Mouse (Mus musculus) hindbrain, embryonic 13.5 days (tissue): ENCODE data around the gene Smpx. TPM values are rescaled to one million over a fixed set of nuclear protein-coding genes. Genes with fewer than 3 reads are reported as not detected.

Experiments
- ATAC-seq: fragments of 200-750 bp; cut with Nextera tagmentation; 2 replicates; pipeline ENCODE4 v1.8.0; 2017; ENCODE audit warnings: moderate TSS enrichment; ENCODE audit not compliant: low FRiP score
- H3K27ac ChIP-seq: fragments of 300-500 bp; sonication (generic); 2 replicates; pipeline ENCODE4 v1.5.1; 2015; ENCODE audit warnings: inconsistent platforms, mild to moderate bottlenecking, moderate library complexity
- H3K27me3 ChIP-seq: fragments of 300-500 bp; sonication (generic); 2 replicates; pipeline ENCODE4 v1.6.1; 2015; ENCODE audit warnings: mild to moderate bottlenecking, inconsistent platforms
- H3K36me3 ChIP-seq: fragments of 300-500 bp; sonication (generic); 2 replicates; pipeline ENCODE4 v1.6.1; 2015; ENCODE audit warnings: mild to moderate bottlenecking, inconsistent platforms
- H3K4me1 ChIP-seq: fragments of 300-500 bp; sonication (generic); replicated peaks from 2 replicates; pipeline ENCODE4 v1.6.1; 2015; ENCODE audit warnings: inconsistent platforms
- H3K4me2 ChIP-seq: fragments of 300-500 bp; sonication (generic); 2 replicates; pipeline ENCODE4 v1.6.1; 2015; ENCODE audit warnings: inconsistent platforms, mild to moderate bottlenecking, moderate library complexity
- H3K4me3 ChIP-seq: fragments of 300-500 bp; sonication (generic); 2 replicates; pipeline ENCODE4 v1.5.1; 2015; ENCODE audit warnings: mild to moderate bottlenecking, inconsistent platforms
- H3K9ac ChIP-seq: fragments of 300-500 bp; sonication (generic); 2 replicates; pipeline ENCODE4 v1.6.1; 2015; ENCODE audit warnings: mild to moderate bottlenecking, inconsistent platforms
- H3K9me3 ChIP-seq: fragments of 300-500 bp; sonication (generic); 2 replicates; pipeline ENCODE4 v1.6.1; 2016; ENCODE audit warnings: inconsistent platforms
- WGBS: fragments of 180-500 bp; shearing (Covaris S2); methylation state at CpG from one replicate; pipeline ENCODE4 v1.1.7; 2015; 5-methylcytosine and 5-hydroxymethylcytosine counted together
- polyA plus RNA-seq: library from polyadenylated mRNA; unstranded; fragments of >200 nt; fragmentation: Nextera tagmentation; extraction: Ambion mirVana; gene quantifications from 2 replicates; pipeline ENCODE4 v1.2.1, GENCODE M21; 2015

Gene Smpx
- polyA plus RNA-seq, 1 experiment from 2014 or later = 0.64 TPM

- Histone ChIP-seq H3K9ac (no peak overlapping the region), H3K27ac (no peak overlapping the region), H3K36me3 (no peaks in the 10 kb centered on the region), H3K4me2 (no peak overlapping the region), H3K4me3 (no peak overlapping the region), H3K27me3 (0 out of 2 replicates have a peak, but pooled peaks cover 4% of the 10 kb centered on the region), H3K4me1 (peaks cover 4% of the 10 kb centered on the region; the same call in 1 of the 2 replicates), H3K9me3 (no peaks in the 10 kb centered on the region)
- 47% methylated on average over 3 of the region's 3 CpGs for WGBS
- no peak for ATAC-seq
These were observed 33.6 kb downstream of the Smpx start for GRCm38 (mm10) chrX:157732346-157732745.

DNA sequence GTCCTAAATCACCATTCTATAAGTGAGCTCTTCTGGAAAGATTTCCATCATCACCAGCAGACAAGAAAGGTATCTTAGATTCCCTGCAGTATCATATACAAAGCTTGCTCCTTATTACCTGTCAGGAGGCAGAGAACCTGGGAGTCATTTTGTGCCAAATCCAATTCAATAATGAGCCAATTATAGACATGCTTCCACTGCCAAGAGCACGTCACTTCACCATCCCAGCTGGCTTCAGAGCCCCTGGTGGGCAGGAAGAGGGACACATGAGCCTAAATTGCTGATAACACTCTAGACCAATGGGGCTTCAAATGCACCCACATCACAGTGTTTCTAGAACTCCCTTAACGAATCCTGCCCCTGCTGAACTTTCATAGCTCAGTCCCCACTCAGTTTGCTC, 35.1 kb downstream of the Smpx start:
- Histone ChIP-seq H3K4me1 (peaks cover 4% of the 10 kb centered on the region; the same call in 1 of the 2 replicates), H3K4me2 (no peak overlapping the region), H3K36me3 (no peaks in the 10 kb centered on the region), H3K4me3 (no peak overlapping the region), H3K27ac (no peak overlapping the region), H3K9me3 (no peaks in the 10 kb centered on the region), H3K27me3 (0 out of 2 replicates have a peak, but pooled peaks cover 4% of the 10 kb centered on the region), H3K9ac (no peak overlapping the region)
- no peak for ATAC-seq
- WGBS = 45% methylated on average over 2 of the region's 2 CpGs

- H3K36me3 ChIP-seq = no peaks in the 10 kb centered on the region
- 91% methylated on average over 1 of the region's 1 CpGs for WGBS
- H3K27ac ChIP-seq = no peak overlapping the region
These were observed 35.6 kb downstream of the Smpx start for GRCm38 (mm10) chrX:157734341-157734740.

DNA sequence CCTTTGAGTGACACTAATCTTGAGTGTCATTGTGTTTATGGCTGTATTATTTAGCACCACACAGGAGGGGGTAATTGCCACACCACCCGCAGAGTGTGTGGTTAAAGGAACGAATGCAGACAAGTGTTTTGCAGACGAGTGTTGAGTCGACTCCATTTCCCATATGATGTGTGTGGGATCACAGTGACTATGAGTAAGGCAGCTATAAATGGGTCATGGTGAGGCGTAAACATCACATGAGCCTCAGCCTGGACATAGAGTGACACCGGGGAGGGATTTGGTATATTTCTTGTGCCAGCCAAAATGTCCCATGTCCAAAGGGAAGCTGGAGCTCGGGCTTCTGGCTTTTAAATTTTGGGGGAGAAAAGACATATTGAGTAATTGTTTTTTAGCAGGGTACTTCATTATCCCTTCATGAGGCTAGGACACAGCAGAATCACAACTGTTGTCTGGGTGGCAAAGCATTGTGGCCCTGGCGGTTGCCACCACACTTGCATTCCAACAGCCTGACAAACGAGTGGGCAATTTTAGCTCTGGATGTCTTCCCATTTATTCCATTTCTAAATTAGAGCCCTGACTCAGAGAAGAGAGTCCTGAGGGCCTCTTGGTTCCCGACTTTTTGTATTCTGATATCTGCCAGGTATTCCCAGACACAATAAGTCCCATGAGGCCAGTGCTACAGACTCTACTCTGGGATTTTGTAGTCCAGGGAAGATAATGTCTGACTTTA, 49.3 kb downstream of the Smpx start:
- 85% methylated on average over 10 of the region's 10 CpGs for WGBS

More at GRCm38 (mm10) chrX:157734341-157734740, 35.6 kb downstream of the Smpx start:
- no peak overlapping the region for H3K9ac ChIP-seq
- no peak overlapping the region for H3K4me2 ChIP-seq
- peaks cover 4% of the 10 kb centered on the region; the same call in 1 of the 2 replicates for H3K4me1 ChIP-seq
- H3K27me3 ChIP-seq = 0 out of 2 replicates have a peak, but pooled peaks cover 4% of the 10 kb centered on the region
- no peak overlapping the region for H3K4me3 ChIP-seq
- no peak for ATAC-seq
- H3K9me3 ChIP-seq = no peaks in the 10 kb centered on the region

DNA sequence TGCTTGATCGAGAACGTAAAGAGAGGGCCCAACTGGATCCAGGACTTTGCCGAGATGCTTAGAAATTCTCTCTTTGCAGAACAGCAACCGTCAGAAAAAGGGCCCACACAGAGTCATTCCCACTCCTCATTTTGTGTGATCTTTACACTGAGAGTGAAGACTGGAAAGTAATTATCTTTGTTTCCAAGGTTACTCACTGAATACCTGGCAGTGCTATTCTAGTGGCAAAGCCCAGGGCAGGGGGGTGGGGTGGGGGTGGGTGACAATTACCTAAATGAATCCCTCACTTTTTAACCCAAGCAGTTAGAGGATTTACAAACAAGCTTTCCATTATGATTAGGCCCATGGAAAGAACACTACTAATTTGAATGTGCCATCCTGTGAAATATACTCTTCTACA, 55.8 kb downstream of the Smpx start:
- Histone ChIP-seq H3K9ac (no peak overlapping the region), H3K4me1 (no peaks in the 10 kb centered on the region), H3K27me3 (no peaks in the 10 kb centered on the region), H3K4me2 (no peak overlapping the region), H3K36me3 (no peaks in the 10 kb centered on the region), H3K27ac (no peak overlapping the region), H3K9me3 (no peaks in the 10 kb centered on the region), H3K4me3 (no peak overlapping the region)
- 53% methylated on average over 4 of the region's 4 CpGs for WGBS
- peak; percentile 49; the same call in 1 of the 2 replicates for ATAC-seq

More for the DNA sequence above, 49.3 kb downstream of the Smpx start:
- no peak overlapping the region for H3K9ac ChIP-seq
- H3K36me3 ChIP-seq = no peaks in the 10 kb centered on the region
- no peaks in the 10 kb centered on the region for H3K4me1 ChIP-seq
- H3K27me3 ChIP-seq = no peaks in the 10 kb centered on the region
- no peak overlapping the region for H3K4me3 ChIP-seq
- ATAC-seq = no peak
- H3K27ac ChIP-seq = no peak overlapping the region
- H3K4me2 ChIP-seq = no peak overlapping the region
- H3K9me3 ChIP-seq = no peaks in the 10 kb centered on the region

DNA sequence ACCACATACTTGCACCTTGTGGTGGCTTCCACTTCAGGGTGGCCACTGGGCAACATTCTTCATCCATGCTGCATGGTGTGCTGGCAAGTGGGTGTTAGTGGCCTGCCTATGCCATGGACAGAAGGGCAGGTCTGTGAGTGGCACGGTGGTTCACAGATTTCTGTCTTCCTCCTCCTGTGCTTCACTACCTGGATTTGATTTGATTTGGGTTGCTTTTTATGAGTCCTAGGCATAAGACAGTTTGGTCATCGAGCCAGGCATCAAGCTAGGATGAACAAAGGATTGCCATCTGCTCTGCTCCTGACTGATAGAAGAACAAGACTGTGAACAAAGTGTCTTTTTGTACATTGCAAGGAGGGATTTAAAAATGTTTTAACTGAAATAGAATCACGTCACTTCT, 63.8 kb downstream of the Smpx start:
- no peak for ATAC-seq
- WGBS = 90% methylated on average over 3 of the region's 3 CpGs
- H3K27me3 ChIP-seq = no peaks in the 10 kb centered on the region
- no peaks in the 10 kb centered on the region for H3K36me3 ChIP-seq
- no peak overlapping the region for H3K27ac ChIP-seq
- H3K9me3 ChIP-seq = no peaks in the 10 kb centered on the region
- no peaks in the 10 kb centered on the region for H3K4me1 ChIP-seq
- H3K9ac ChIP-seq = no peak overlapping the region
- H3K4me3 ChIP-seq = no peak overlapping the region
- H3K4me2 ChIP-seq = no peak overlapping the region

GRCm38 (mm10) chrX:157801669-157802068, 103.0 kb downstream of the Smpx start:
- H3K4me3 ChIP-seq = no peak overlapping the region
- H3K27me3 ChIP-seq = no peaks in the 10 kb centered on the region
- H3K27ac ChIP-seq = no peak overlapping the region
- no peak overlapping the region for H3K9ac ChIP-seq
- no peak overlapping the region for H3K4me2 ChIP-seq
- H3K4me1 ChIP-seq = no peaks in the 10 kb centered on the region
- ATAC-seq = no peak
- 93% methylated on average over 2 of the region's 2 CpGs for whole genome bisulfite sequencing
- H3K36me3 ChIP-seq = no peaks in the 10 kb centered on the region
- no peaks in the 10 kb centered on the region for H3K9me3 ChIP-seq

Other genes starting within 250 kb of the Smpx start
- 150 and 154 TPM in 2 replicates for gene Sms, start 206.6 kb upstream of the Smpx start, polyA plus RNA-seq
- gene Yy2, start 129.9 kb upstream of the Smpx start, polyA plus RNA-seq = 2.7 and 4.0 TPM in 2 replicates
- 27.5 and 30.9 TPM in 2 replicates for gene Mbtps2, start 100.2 kb upstream of the Smpx start, polyA plus RNA-seq
- gene Klhl34, start 119.5 kb downstream of the Smpx start, polyA plus RNA-seq = 2.1 and 2.6 TPM in 2 replicates